Mouse (Mus musculus) embryonic facial prominence, embryonic 11.5 days (tissue): ENCODE data around the gene Pcna. TPM values are rescaled to one million over a fixed set of nuclear protein-coding genes. Genes with fewer than 3 reads are reported as not detected.

ENCODE experiments used
- ATAC-seq: fragments of 200-750 bp; cut with Nextera tagmentation; replicated peaks from 2 replicates; pipeline ENCODE4 v1.8.0; 2017; ENCODE audit warnings: low read depth; ENCODE audit not compliant: insufficient number of reproducible peaks, low FRiP score, low TSS enrichment
- DNase-seq: peaks from one replicate; pipeline ENCODE4 v3.0.0-alpha.2; 2015; ENCODE audit warnings: low spot score
- H3K27ac ChIP-seq: fragments of 300-500 bp; sonication (generic); replicated peaks from 2 replicates; pipeline ENCODE4 v1.5.1; 2014; ENCODE audit warnings: mild to moderate bottlenecking, low read depth, low read length, control low read depth
- H3K27me3 ChIP-seq: fragments of 300-500 bp; sonication (generic); 2 replicates; pipeline ENCODE4 v1.6.1; 2014; ENCODE audit warnings: mild to moderate bottlenecking, low read length, moderate library complexity, mixed read lengths; ENCODE audit not compliant: control insufficient read depth, insufficient read depth
- H3K36me3 ChIP-seq: fragments of 300-500 bp; sonication (generic); replicated peaks from 2 replicates; pipeline ENCODE4 v1.6.1; 2014; ENCODE audit warnings: low read depth, mild to moderate bottlenecking, low read length, moderate library complexity, mixed read lengths; ENCODE audit not compliant: control insufficient read depth, insufficient read depth
- H3K4me1 ChIP-seq: fragments of 300-500 bp; sonication (generic); 2 replicates; pipeline ENCODE4 v1.6.1; 2014; ENCODE audit warnings: low read length, mixed read lengths; ENCODE audit not compliant: control insufficient read depth, insufficient read depth
- H3K4me2 ChIP-seq: fragments of 300-500 bp; sonication (generic); 2 replicates; pipeline ENCODE4 v1.6.1; 2014; ENCODE audit warnings: low read depth, mild to moderate bottlenecking, control low read depth, low read length, moderate library complexity
- H3K4me3 ChIP-seq: fragments of 300-500 bp; sonication (generic); 2 replicates; pipeline ENCODE4 v1.5.1; 2014; ENCODE audit warnings: low read depth, low read length, control low read depth
- H3K9ac ChIP-seq: fragments of 300-500 bp; sonication (generic); replicated peaks from 2 replicates; pipeline ENCODE4 v1.6.1; 2014; ENCODE audit warnings: mild to moderate bottlenecking, control low read depth, low read length
- H3K9me3 ChIP-seq: fragments of 300-500 bp; sonication (generic); replicated peaks from 2 replicates; pipeline ENCODE4 v1.6.1; 2016; ENCODE audit warnings: mild to moderate bottlenecking, low read length, inconsistent platforms, mixed read lengths; ENCODE audit not compliant: control insufficient read depth
- WGBS: fragments of 180-500 bp; shearing (Covaris S2); extraction: QIAGEN DNeasy Blood & Tissue Kit; methylation state at CpG from one replicate; pipeline ENCODE4 v1.1.7; 2014; 5-methylcytosine and 5-hydroxymethylcytosine counted together
- polyA plus RNA-seq: library from polyadenylated mRNA; unstranded; fragments of >200 nt; fragmentation: Nextera tagmentation; extraction: Ambion mirVana; gene quantifications from 2 replicates; pipeline ENCODE4 v1.2.1, GENCODE M21; 2014

Pcna gene
- polyA plus RNA-seq, 1 experiment from 2014 or later: 425 TPM

DNA sequence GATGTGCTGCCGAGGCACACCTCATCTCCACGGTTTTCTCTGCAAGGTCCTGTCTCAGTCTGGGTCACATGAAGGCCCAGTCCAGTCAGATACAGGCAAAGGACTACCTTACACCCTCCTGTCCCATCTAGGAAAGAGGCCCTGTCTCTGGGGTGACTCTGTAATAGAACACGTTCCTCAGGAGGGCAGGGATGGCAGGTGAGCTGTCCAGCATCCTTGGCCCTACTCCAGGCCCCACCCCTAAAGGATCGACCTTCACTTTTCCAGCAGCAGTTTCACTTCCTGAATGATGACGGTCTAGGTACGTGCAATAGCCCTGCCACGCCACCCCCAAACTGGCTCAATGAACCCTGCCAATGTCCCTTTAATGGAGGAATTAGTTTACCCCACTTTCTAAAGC lies 17.1 kb downstream of the Pcna start:
- Histone ChIP-seq H3K9me3 (no peaks in the 10 kb centered on the region), H3K27ac (no peak overlapping the region), H3K4me3 (no peak overlapping the region), H3K36me3 (no peaks in the 10 kb centered on the region), H3K27me3 (no peaks in the 10 kb centered on the region), H3K4me2 (no peak overlapping the region), H3K9ac (no peak overlapping the region), H3K4me1 (no peaks in the 10 kb centered on the region)
- DNase-seq (no peak), ATAC-seq (no peak)
- WGBS: 83% methylated on average over 7 of the region's 7 CpGs

DNA sequence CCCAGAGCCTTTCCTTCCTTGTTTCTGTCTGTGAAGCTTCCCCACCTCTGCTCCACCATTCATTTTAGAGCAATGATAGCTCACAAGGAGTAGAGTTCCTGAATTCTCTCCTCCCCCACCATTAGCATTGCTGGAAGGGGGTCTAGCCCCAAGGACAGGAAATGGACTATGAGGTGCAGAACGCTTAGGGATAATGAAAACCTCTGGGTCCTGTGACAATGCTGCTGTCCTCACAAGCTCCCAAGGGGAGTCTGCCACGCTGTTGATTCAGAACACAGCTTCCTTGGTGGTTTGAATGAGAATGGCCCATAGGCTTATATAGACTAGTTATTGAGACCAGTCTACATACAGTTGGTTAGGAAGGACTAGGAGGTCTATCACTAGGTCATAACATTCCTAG lies 17.8 kb downstream of the Pcna start:
- no peaks in the 10 kb centered on the region for H3K36me3 ChIP-seq
- no peak overlapping the region for H3K9ac ChIP-seq
- H3K27ac ChIP-seq: no peak overlapping the region
- no peak overlapping the region for H3K4me3 ChIP-seq
- no peaks in the 10 kb centered on the region for H3K4me1 ChIP-seq
- 33% methylated on average over 2 of the region's 2 CpGs for WGBS
- H3K27me3 ChIP-seq: no peaks in the 10 kb centered on the region
- no peaks in the 10 kb centered on the region for H3K9me3 ChIP-seq
- ATAC-seq (no peak), DNase-seq (no peak)
- no peak overlapping the region for H3K4me2 ChIP-seq

- no peak for ATAC-seq
- no peak overlapping the region for H3K9ac ChIP-seq
- no peak overlapping the region for H3K4me3 ChIP-seq
- H3K9me3 ChIP-seq: no peaks in the 10 kb centered on the region
- H3K36me3 ChIP-seq: no peaks in the 10 kb centered on the region
- H3K4me2 ChIP-seq: no peak overlapping the region
- no peak for DNase-seq
- no peaks in the 10 kb centered on the region for H3K4me1 ChIP-seq
- no peaks in the 10 kb centered on the region for H3K27me3 ChIP-seq
- no peak overlapping the region for H3K27ac ChIP-seq
- WGBS: 61% methylated on average over 16 of the region's 16 CpGs
Measured at GRCm38 (mm10) chr2:132233985-132234765, 18.9 kb downstream of the Pcna start.

DNA sequence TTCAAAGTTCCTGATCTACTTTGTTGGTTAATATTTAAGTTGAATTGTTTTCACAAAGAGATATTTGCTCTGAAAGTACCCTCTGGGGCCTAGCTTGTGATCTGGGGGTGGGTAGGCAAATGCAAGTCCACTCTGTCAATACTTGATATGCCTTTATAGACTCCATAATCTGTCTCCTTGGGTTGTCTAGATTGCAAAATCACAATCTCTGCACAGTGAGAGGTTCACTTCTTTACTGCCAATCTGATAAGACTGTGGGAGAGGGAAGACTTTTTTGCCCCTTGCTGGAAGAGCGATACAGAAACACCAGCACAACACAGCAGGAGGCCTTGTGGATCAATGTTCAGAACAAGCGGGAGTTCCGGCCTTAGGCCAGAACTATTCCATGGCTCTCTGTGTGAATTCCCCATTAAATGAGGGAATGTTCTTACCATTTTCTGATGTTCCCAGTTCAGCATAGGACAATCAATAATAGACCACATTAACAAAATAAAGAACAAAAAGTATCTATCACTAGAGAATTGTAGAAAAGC lies 20.6 kb downstream of the Pcna start:
- no peak overlapping the region for H3K4me2 ChIP-seq
- H3K4me1 ChIP-seq: no peaks in the 10 kb centered on the region
- no peak overlapping the region for H3K4me3 ChIP-seq
- H3K27ac ChIP-seq: no peak overlapping the region
- no peaks in the 10 kb centered on the region for H3K9me3 ChIP-seq
- no peak for ATAC-seq
- DNase-seq: no peak
- 81% methylated on average over 3 of the region's 3 CpGs for WGBS
- H3K36me3 ChIP-seq: no peaks in the 10 kb centered on the region
- no peak overlapping the region for H3K9ac ChIP-seq
- no peaks in the 10 kb centered on the region for H3K27me3 ChIP-seq

DNA sequence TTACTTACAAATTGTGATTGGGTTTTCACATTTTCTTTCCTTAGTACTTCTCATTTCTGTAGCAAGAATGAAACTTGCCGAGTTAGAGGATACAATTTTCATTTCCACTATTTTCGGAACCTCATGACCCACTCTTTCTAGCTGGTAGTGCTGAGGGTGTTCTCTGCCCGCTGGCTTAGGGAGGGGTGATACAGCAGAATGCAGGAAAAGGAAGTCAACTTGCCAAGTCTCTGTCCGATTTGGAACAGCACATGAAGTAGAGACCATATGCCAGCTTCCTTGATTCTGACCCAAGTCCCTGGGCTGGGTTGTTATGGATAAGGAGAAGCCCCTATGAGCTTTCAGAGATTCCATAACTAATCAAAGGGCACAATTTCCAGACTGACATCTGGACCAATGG lies 28.8 kb downstream of the Pcna start:
- no peaks in the 10 kb centered on the region for H3K27me3 ChIP-seq
- DNase-seq (no peak), ATAC-seq (no peak)
- no peaks in the 10 kb centered on the region for H3K36me3 ChIP-seq
- H3K4me3 ChIP-seq: no peak overlapping the region
- no peaks in the 10 kb centered on the region for H3K9me3 ChIP-seq
- no peak overlapping the region for H3K9ac ChIP-seq
- no peak overlapping the region for H3K4me2 ChIP-seq
- no peak overlapping the region for H3K27ac ChIP-seq
- WGBS: 82% methylated on average over 4 of the region's 4 CpGs
- H3K4me1 ChIP-seq: no peaks in the 10 kb centered on the region

DNA sequence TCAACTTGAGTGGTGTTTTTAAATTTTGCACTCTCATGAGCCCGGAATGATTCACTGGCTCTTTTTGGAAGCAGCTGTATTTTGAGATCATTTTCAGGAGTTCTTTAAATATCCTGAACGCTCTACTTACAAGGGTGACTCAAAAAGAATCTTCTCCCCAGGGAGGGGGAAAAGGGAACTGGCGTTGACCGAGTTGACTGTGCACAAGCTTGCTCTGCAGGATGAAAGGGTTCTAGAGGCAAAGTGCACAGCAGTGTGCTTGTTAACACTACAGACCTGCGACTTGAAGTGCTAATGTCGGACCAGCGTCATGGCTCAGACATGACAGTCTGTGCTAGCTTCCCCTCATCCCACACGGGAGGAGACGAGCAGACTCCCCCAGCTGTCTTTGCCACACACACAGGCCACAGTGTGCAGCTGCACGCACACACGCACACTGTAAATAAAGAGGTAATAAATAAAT lies 31.5 kb downstream of the Pcna start:
- Histone ChIP-seq H3K9ac (no peak overlapping the region), H3K27me3 (no peaks in the 10 kb centered on the region), H3K36me3 (no peaks in the 10 kb centered on the region), H3K27ac (no peak overlapping the region), H3K4me1 (no peaks in the 10 kb centered on the region), H3K4me3 (no peak overlapping the region), H3K9me3 (no peaks in the 10 kb centered on the region), H3K4me2 (no peak overlapping the region)
- no peak for ATAC-seq
- 72% methylated on average over 11 of the region's 11 CpGs for WGBS
- DNase-seq: no peak

DNA sequence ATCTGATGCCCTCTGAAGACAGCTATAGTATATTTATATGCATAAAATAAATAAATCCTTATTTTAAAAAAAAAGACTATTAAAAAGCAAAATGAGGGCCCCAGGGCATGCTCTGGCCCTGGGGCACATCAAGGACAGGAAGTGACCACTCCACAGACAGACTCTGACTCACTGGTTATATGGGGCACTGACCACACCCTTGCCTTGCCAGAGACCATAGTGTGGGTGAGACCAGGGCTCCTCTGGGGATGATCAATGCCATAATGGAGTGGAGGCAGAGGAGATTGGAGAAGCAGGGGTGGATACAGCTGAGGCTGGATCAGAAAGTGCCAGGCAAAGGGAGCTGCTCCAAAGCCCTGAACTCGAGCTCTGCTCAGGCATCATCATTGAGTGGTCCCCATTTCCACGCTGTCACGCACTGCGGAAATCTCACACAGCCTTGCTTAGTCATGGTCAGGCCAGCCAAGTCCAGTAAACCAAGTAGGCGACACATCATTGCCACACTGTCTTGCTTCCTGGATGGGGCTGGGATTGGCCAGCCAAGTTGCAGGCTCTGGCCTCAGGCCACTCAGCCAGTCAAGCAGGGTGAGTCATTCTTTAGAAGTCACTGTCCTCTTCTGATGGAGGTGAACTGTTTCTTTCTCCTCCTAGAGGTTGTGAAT lies 41.0 kb downstream of the Pcna start:
- ATAC-seq (no peak), DNase-seq (no peak)
- Histone ChIP-seq H3K4me3 (no peak overlapping the region), H3K27ac (no peak overlapping the region), H3K9ac (no peak overlapping the region), H3K9me3 (no peaks in the 10 kb centered on the region), H3K4me2 (no peak overlapping the region), H3K36me3 (no peaks in the 10 kb centered on the region), H3K4me1 (no peaks in the 10 kb centered on the region), H3K27me3 (no peaks in the 10 kb centered on the region)
- 85% methylated on average over 5 of the region's 5 CpGs for WGBS

DNA sequence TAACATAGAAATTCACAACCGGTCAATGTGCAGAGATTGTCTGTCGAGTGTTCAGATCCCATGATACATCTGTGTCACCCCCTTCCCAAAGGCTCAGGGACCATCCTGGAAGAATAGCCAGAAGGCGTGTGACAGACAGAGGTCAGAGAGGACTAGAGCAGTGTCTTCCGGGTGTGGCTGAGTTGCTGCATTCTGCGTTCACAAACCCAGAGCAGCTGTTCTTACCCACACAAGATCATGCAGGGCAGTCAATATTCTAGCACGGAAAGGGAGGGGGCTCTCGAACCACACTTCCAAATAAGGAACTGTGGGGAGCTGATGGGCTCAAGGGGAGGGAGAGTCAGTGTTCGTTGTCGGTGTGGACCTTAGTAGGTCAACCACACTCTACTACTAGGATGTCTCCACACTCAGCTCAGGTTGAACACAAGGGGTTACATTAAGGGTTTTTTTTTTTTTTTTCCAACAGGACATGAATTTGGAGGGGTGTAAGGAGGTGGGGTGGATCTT lies 42.3 kb downstream of the Pcna start:
- H3K36me3 ChIP-seq: no peaks in the 10 kb centered on the region
- WGBS: 81% methylated on average over 9 of the region's 9 CpGs

More for the DNA sequence above, 42.3 kb downstream of the Pcna start:
- Histone ChIP-seq H3K27ac (no peak overlapping the region), H3K9me3 (no peaks in the 10 kb centered on the region), H3K9ac (no peak overlapping the region), H3K4me1 (no peaks in the 10 kb centered on the region), H3K4me2 (no peak overlapping the region), H3K27me3 (no peaks in the 10 kb centered on the region), H3K4me3 (no peak overlapping the region)
- ATAC-seq (no peak), DNase-seq (no peak)
